Mouse (Mus musculus) adipose tissue, adult 10 weeks (tissue): Measurements from ENCODE around the gene Ap2s1. TPM values are rescaled to one million over a fixed set of nuclear protein-coding genes. Genes with fewer than 3 reads are reported as not detected.

Experiments
- polyA plus RNA-seq: library from polyadenylated mRNA; stranded (reverse); fragments of 350-450 nt; fragmentation: Illumina TruSeq; extraction: RNeasy Lipid Tissue Mini Kit (QIAGEN cat#74804); gene quantifications from one replicate; pipeline ENCODE4 v1.2.3, GENCODE M21; 2014; ENCODE audit warnings: low read depth, low replicate concordance

The Ap2s1 gene
- polyA plus RNA-seq: 156 TPM

GRCm38 (mm10) chr7:16738073-16738696 lies at the start of gene Ap2s1:
Ap2s1 (plus strand) TSS chr7:16738410.

GRCm38 (mm10) chr7:16721629-16722028 lies 16.6 kb upstream of the Ap2s1 start, which contains the start of gene Ceacam9:
Ceacam9 (plus strand) TSS chr7:16721929.

GRCm38 (mm10) chr7:16780825-16781554 lies 42.8 kb downstream of the Ap2s1 start, which contains the start of gene Slc1a5:
Slc1a5 (plus strand) TSS chr7:16781340.

Other genes starting within 250 kb of the Ap2s1 start
- gene Arhgap35, start 123.4 kb upstream of the Ap2s1 start, polyA plus RNA-seq: 19.0 TPM
- not detected for gene Ceacam15, start 62.7 kb upstream of the Ap2s1 start, polyA plus RNA-seq
- 0.30 TPM for gene Ceacam9, start 16.5 kb upstream of the Ap2s1 start, polyA plus RNA-seq
- 638 TPM for gene Slc1a5, start 42.9 kb downstream of the Ap2s1 start, polyA plus RNA-seq
- gene Strn4, start 77.5 kb downstream of the Ap2s1 start, polyA plus RNA-seq: 61.2 TPM
- gene Fkrp, start 78.3 kb downstream of the Ap2s1 start, polyA plus RNA-seq: 19.1 TPM
- 22.1 TPM for gene Prkd2, start 104.5 kb downstream of the Ap2s1 start, polyA plus RNA-seq
- 5.9 TPM for gene Dact3, start 136.9 kb downstream of the Ap2s1 start, polyA plus RNA-seq
- 4.3 TPM for gene Gng8, start 153.4 kb downstream of the Ap2s1 start, polyA plus RNA-seq
- 2.4 TPM for gene Ptgir, start 168.1 kb downstream of the Ap2s1 start, polyA plus RNA-seq
- gene Calm3, start 185.7 kb downstream of the Ap2s1 start, polyA plus RNA-seq: 128 TPM
- gene Pnmal2, start 206.3 kb downstream of the Ap2s1 start, polyA plus RNA-seq: 3.2 TPM
- gene Pnmal1, start 221.3 kb downstream of the Ap2s1 start, polyA plus RNA-seq: 0.19 TPM
- 0.16 TPM for gene Gm42372, start 244.7 kb downstream of the Ap2s1 start, polyA plus RNA-seq